Mouse (Mus musculus) skeletal muscle tissue, adult 2 months (tissue): Measurements from ENCODE around the gene B4galt3.
"Not testable (repeated sequence)": the region's sequence is repeated elsewhere in the genome, so short reads cannot be mapped to it uniquely, and the experiment has no call there.

Experiments used
- DNase-seq: peaks from one replicate; pipeline ENCODE4 v3.0.0-alpha.2; 2012; ENCODE audit warnings: low read depth, low spot score

Gene B4galt3

DNA sequence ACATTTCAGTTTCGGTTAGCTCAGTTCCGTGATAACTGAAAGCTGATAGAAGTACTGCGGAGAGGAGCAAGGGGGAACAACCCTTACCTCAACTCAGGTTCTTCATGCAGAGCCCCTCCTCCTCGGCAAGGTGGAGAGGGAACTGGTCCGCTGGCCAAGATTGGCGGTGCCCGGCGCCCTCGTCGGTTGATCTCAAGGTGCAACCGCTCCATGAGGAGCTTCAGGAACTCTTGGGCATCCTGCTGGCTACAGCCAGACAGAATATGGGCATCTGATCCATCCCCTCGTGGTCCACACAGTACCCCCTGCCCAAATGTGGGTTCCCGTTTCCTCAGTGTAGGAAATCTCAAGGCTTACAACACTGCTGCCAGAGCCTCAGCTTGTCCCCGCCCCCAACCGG lies 14.4 kb downstream of the B4galt3 start:
- DNase-seq: no peak

GRCm38 (mm10) chr1:171285096-171285892 lies 15.2 kb downstream of the B4galt3 start:
- no peak for DNase-seq

DNA sequence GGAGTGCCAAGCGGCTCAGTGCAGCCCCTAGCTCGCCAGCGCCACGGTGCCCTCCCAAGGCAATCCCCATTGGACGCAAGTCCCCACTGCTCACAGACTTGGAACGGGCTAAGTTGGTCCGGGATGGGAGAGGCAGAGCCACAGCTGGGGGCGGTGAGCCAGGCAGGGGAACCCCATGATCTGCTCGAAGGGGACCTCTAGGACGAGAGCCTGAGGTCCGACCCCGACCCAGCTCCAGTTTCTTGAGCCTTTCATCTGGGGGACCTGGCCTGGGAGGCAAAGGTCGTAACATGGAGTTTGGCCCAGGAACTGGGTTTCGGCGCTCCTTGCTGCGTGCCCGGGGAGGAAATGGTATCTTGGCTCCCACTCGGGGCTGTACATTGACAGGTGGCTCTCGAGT lies 16.4 kb downstream of the B4galt3 start:
- DNase-seq: no peak

GRCm38 (mm10) chr1:171287136-171288081 lies 17.3 kb downstream of the B4galt3 start, which contains the start of gene Usp21:
Gene Usp21 (minus strand): TSS chr1:171287991.
- peak; percentile 89 for DNase-seq

- no peak for DNase-seq
Observed at GRCm38 (mm10) chr1:171288328-171288727, 18.2 kb downstream of the B4galt3 start.

GRCm38 (mm10) chr1:171293351-171293750 lies 23.2 kb downstream of the B4galt3 start:
- no peak for DNase-seq

GRCm38 (mm10) chr1:171293906-171294297 lies 23.8 kb downstream of the B4galt3 start:
- no peak for DNase-seq

DNA sequence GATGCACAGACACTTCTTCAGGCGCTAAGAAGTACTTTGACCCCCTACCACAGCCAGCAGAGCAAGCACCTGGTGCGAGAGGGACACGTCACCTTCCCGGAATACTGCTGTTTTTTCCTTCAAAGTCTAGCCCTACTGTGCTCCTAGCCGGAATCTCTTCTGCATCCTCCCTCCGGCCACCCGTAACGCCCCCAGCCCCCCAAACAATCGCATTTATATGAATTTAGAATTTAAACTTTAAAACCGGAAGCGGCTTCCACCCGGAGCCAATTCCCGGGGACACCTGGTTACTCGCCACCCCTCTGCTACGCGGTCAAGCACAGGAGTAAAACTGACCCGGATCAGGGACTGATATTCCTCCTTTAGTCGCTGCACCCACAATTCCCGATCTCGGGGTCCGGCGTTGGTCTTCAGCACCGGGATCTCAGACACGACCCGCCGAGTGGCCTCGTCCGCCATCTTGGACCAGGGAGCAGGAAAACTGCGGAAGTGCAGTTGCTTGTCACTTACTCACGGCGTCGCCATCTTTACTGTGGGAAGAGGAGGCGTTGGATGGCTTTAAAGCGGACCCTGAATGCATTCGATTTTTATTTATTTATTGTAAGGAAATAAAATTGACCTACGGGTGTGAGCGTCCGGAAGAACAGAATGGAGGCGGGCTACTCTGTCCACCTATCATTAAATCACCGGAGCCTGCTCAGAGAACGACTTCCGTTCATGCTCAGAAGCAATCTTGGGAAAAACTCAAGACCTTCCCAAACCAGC lies 24.4 kb downstream of the B4galt3 start, which contains the start of gene Ufc1:
Gene Ufc1, minus strand, starts transcription at position 727 of the 765 bp plus-strand sequence.
- DNase-seq: peak; percentile 78

- DNase-seq: no peak
Observed at GRCm38 (mm10) chr1:171295063-171295402, 24.9 kb downstream of the B4galt3 start.

GRCm38 (mm10) chr1:171298226-171298625 lies 28.1 kb downstream of the B4galt3 start:
- no peak for DNase-seq

- not testable (repeated sequence) for DNase-seq
Observed at GRCm38 (mm10) chr1:171306157-171306556, 36.0 kb downstream of the B4galt3 start.

- DNase-seq: no peak
Observed at GRCm38 (mm10) chr1:171309321-171309720, 39.2 kb downstream of the B4galt3 start.

DNA sequence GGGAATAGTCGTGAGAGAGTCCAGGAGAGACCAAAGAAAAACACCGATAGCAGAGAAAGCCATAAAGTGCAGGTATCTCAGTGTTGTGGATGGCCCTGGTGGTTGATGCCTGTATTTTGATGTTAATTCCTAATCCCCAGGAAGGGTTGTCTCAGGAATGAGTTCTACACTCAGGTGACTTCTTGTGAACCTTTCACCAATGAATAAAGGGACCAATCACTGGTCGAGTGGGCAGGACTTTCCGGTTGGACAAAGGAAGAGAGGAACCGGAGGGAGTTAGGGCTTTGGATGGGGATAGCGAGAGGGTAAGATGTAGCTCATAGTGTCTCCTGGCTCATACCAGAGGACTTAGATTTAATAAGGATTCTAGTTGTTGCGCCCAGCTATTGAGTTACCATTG lies 49.6 kb downstream of the B4galt3 start:
- no peak for DNase-seq

- no peak for DNase-seq
Observed at GRCm38 (mm10) chr1:171320151-171320550, 50.0 kb downstream of the B4galt3 start.

DNA sequence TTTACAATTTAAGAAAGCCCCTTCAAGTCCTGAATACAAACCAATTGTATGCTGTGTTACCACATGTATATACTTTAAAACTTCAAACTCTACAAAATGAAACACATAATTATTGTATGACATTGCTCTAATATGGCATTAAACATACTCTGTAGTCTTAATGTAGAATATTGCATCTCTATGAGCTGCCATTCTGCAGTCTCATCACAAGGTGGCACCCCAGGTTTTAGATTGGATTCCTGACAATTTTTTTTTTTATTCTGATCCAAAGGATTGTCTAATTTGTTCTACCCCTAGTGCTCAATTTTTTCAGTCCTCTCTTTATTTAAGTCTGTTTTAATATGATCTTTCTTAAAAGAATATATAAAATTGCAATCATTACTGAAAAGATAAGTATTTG lies 51.3 kb downstream of the B4galt3 start:
- no peak for DNase-seq

DNA sequence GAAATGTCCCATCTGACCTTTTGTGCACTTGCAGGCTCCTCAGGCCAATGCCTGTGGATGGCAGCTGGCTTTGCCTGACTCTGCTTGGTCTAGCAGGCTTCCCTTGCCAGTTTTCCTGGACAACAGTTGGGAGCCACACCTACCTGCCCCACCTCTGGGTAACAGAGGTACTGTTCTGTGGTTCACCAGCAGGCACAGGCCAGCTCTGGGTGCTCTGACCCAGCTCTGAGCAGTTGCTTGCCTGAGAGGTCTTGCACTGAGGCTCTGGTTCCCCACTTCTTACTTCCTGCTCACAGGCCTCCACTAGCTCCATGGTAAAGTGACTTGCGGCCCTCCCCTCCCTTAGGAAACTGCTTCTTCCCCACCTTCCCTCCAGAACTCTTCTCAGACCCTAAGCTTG lies 51.9 kb downstream of the B4galt3 start:
- no peak for DNase-seq

- no peak for DNase-seq
Observed at GRCm38 (mm10) chr1:171325571-171325970, 55.4 kb downstream of the B4galt3 start.
